Mouse (Mus musculus): ENCODE results near the gene Spdya. TPM values are rescaled to one million over a fixed set of nuclear protein-coding genes. Genes with fewer than 3 reads are reported as not detected.
"Not testable (repeated sequence)": the region's sequence is repeated elsewhere in the genome, so short reads cannot be mapped to it uniquely, and the experiment has no call there.

The Spdya gene
- not detected in 2 replicates for total RNA-seq (2015; ENCODE audit: low replicate concordance)
- total RNA-seq (2017; ENCODE audit: low replicate concordance), result not detected in 2 replicates

- ATAC-seq (replicated peaks; ENCODE audit: low FRiP score, poor library complexity, severe bottlenecking), result peak; percentile 99
These were observed at the start of gene Spdya for GRCm38 (mm10) chr17:71551757-71552451. Gene Spdya, plus strand, starts transcription at chr17:71552061.

GRCm38 (mm10) chr17:71506832-71507231, 45.0 kb upstream of the Spdya start:
- no peak for ATAC-seq (replicated peaks; ENCODE audit: low FRiP score, poor library complexity, severe bottlenecking)

- no peak for ATAC-seq (replicated peaks; ENCODE audit: low FRiP score, poor library complexity, severe bottlenecking)
These were observed 41.6 kb upstream of the Spdya start for GRCm38 (mm10) chr17:71510297-71510696.

GRCm38 (mm10) chr17:71526302-71526708, 25.6 kb upstream of the Spdya start:
- ATAC-seq (replicated peaks; ENCODE audit: low FRiP score, poor library complexity, severe bottlenecking), result peak; percentile 77

- peak; percentile 91 for ATAC-seq (replicated peaks; ENCODE audit: low FRiP score, poor library complexity, severe bottlenecking)
These were observed 24.9 kb upstream of the Spdya start, which contains the start of gene Ndc80 for GRCm38 (mm10) chr17:71526711-71527564. Gene Ndc80, minus strand, starts transcription at chr17:71526857.

- ATAC-seq (replicated peaks; ENCODE audit: low FRiP score, poor library complexity, severe bottlenecking), result no peak
These were observed 23.8 kb upstream of the Spdya start for GRCm38 (mm10) chr17:71528042-71528441.

- ATAC-seq (replicated peaks; ENCODE audit: low FRiP score, poor library complexity, severe bottlenecking), result not testable (repeated sequence)
These were observed 16.3 kb upstream of the Spdya start for GRCm38 (mm10) chr17:71535595-71535994.

GRCm38 (mm10) chr17:71537164-71537563, 14.7 kb upstream of the Spdya start:
- ATAC-seq (replicated peaks; ENCODE audit: low FRiP score, poor library complexity, severe bottlenecking), result no peak

- no peak for ATAC-seq (replicated peaks; ENCODE audit: low FRiP score, poor library complexity, severe bottlenecking)
These were observed 3.3 kb upstream of the Spdya start for GRCm38 (mm10) chr17:71548586-71548985.

- ATAC-seq (replicated peaks; ENCODE audit: low FRiP score, poor library complexity, severe bottlenecking), result no peak
These were observed 511 bp upstream of the Spdya start for GRCm38 (mm10) chr17:71551350-71551749.

- no peak for ATAC-seq (replicated peaks; ENCODE audit: low FRiP score, poor library complexity, severe bottlenecking)
These were observed 1.0 kb downstream of the Spdya start for GRCm38 (mm10) chr17:71552901-71553300.

GRCm38 (mm10) chr17:71561631-71562030, 9.8 kb downstream of the Spdya start:
- no peak for ATAC-seq (replicated peaks; ENCODE audit: low FRiP score, poor library complexity, severe bottlenecking)

- ATAC-seq (replicated peaks; ENCODE audit: low FRiP score, poor library complexity, severe bottlenecking), result no peak
These were observed 27.4 kb downstream of the Spdya start for GRCm38 (mm10) chr17:71579176-71579705.

GRCm38 (mm10) chr17:71597881-71598658, 46.2 kb downstream of the Spdya start:
- ATAC-seq (replicated peaks; ENCODE audit: low FRiP score, poor library complexity, severe bottlenecking), result peak; percentile 62

- peak; percentile 92 for ATAC-seq (replicated peaks; ENCODE audit: low FRiP score, poor library complexity, severe bottlenecking)
These were observed 47.0 kb downstream of the Spdya start for GRCm38 (mm10) chr17:71598659-71599554.

- peak; percentile 98 for ATAC-seq (replicated peaks; ENCODE audit: low FRiP score, poor library complexity, severe bottlenecking)
These were observed 63.9 kb downstream of the Spdya start, which contains the start of gene Wdr43 for GRCm38 (mm10) chr17:71615638-71616318. Gene Wdr43, plus strand, starts transcription at chr17:71615895.

GRCm38 (mm10) chr17:71616319-71617032, 64.6 kb downstream of the Spdya start:
- no peak for ATAC-seq (replicated peaks; ENCODE audit: low FRiP score, poor library complexity, severe bottlenecking)

- ATAC-seq (replicated peaks; ENCODE audit: low FRiP score, poor library complexity, severe bottlenecking), result no peak
These were observed 65.1 kb downstream of the Spdya start for GRCm38 (mm10) chr17:71617033-71617362.

Measured in erythroid progenitor cell, adult 5-6 weeks (primary cell).